Mouse (Mus musculus): ENCODE results near the gene Galnt7. TPM values are rescaled to one million over a fixed set of nuclear protein-coding genes. Genes with fewer than 3 reads are reported as not detected.
"Not testable (repeated sequence)": the region's sequence is repeated elsewhere in the genome, so short reads cannot be mapped to it uniquely, and the experiment has no call there.

Galnt7 gene
- polyA plus RNA-seq, 1 experiment from 2014 or later: 19.5 TPM

- no peaks in the 10 kb centered on the region for H3K27me3 ChIP-seq (ENCODE audit: control insufficient read depth, insufficient read depth, low read length)
- peak overlapping the region; percentile 98 for H3K4me3 ChIP-seq (ENCODE audit: low read depth, low read length)
- peak overlapping the region; percentile 100 for H3K9ac ChIP-seq (ENCODE audit: low read length)
- under 1% methylated on average over 57 of the region's 96 CpGs for WGBS
- H3K9me3 ChIP-seq (ENCODE audit: control insufficient read depth, low read length): no peaks in the 10 kb centered on the region
- ATAC-seq (replicated peaks; ENCODE audit: low FRiP score) (peak; percentile 59), DNase-seq (ENCODE audit: low spot score) (peak; percentile 86)
- peak overlapping the region; percentile 100 for H3K27ac ChIP-seq (ENCODE audit: low read depth, low read length)
- peaks cover 3% of the 10 kb centered on the region; the same call in 1 of the 2 replicates for H3K4me1 ChIP-seq (replicated peaks; ENCODE audit: control insufficient read depth, insufficient read depth, low read length)
- peak overlapping the region; percentile 71 for H3K4me2 ChIP-seq (ENCODE audit: low read depth, low read length, severe bottlenecking)
- H3K36me3 ChIP-seq (ENCODE audit: control insufficient read depth, insufficient read depth, low read length): peaks cover 5% of the 10 kb centered on the region; the same call in 1 of the 2 replicates
These were observed 140.4 kb downstream of the Galnt7 start for GRCm38 (mm10) chr8:57512141-57513056.

- Histone ChIP-seq H3K27ac (ENCODE audit: low read depth, low read length) (peak within 1 kb of the TSS; percentile 100), H3K4me3 (ENCODE audit: low read depth, low read length) (peak within 1 kb of the TSS; percentile 98), H3K4me1 (replicated peaks; ENCODE audit: control insufficient read depth, insufficient read depth, low read length) (peaks cover 3% of the 10 kb centered on the region; the same call in 1 of the 2 replicates), H3K9me3 (ENCODE audit: control insufficient read depth, low read length) (no peaks in the 10 kb centered on the region), H3K9ac (ENCODE audit: low read length) (peak within 1 kb of the TSS; percentile 100), H3K27me3 (ENCODE audit: control insufficient read depth, insufficient read depth, low read length) (no peaks in the 10 kb centered on the region), H3K36me3 (ENCODE audit: control insufficient read depth, insufficient read depth, low read length) (peaks cover 5% of the 10 kb centered on the region; the same call in 1 of the 2 replicates), H3K4me2 (ENCODE audit: low read depth, low read length, severe bottlenecking) (peak within 1 kb of the TSS; percentile 84)
- ATAC-seq (replicated peaks; ENCODE audit: low FRiP score) (peak; percentile 100), DNase-seq (ENCODE audit: low spot score) (peak; percentile 100)
- 0% methylated on average over 63 of the region's 63 CpGs for whole genome bisulfite sequencing
These were observed 141.3 kb downstream of the Galnt7 start, which contains the start of gene Hmgb2 for GRCm38 (mm10) chr8:57511316-57512118. Gene Hmgb2 (plus strand): TSS chr8:57511907.

GRCm38 (mm10) chr8:57510791-57511315 is 142.0 kb downstream of the Galnt7 start:
- WGBS: 2% methylated on average over 30 of the region's 31 CpGs
- H3K4me3 ChIP-seq (ENCODE audit: low read depth, low read length): peak overlapping the region; percentile 98
- peaks cover 3% of the 10 kb centered on the region; the same call in 1 of the 2 replicates for H3K4me1 ChIP-seq (replicated peaks; ENCODE audit: control insufficient read depth, insufficient read depth, low read length)
- H3K9ac ChIP-seq (ENCODE audit: low read length): peak overlapping the region; percentile 91
- no peaks in the 10 kb centered on the region for H3K27me3 ChIP-seq (ENCODE audit: control insufficient read depth, insufficient read depth, low read length)
- H3K27ac ChIP-seq (ENCODE audit: low read depth, low read length): peak overlapping the region; percentile 81
- ATAC-seq (replicated peaks; ENCODE audit: low FRiP score): no peak; the same call in 1 of the 2 replicates
- DNase-seq (ENCODE audit: low spot score): no peak
- H3K36me3 ChIP-seq (ENCODE audit: control insufficient read depth, insufficient read depth, low read length): peaks cover 2% of the 10 kb centered on the region; the same call in 1 of the 2 replicates
- H3K9me3 ChIP-seq (ENCODE audit: control insufficient read depth, low read length): no peaks in the 10 kb centered on the region
- H3K4me2 ChIP-seq (ENCODE audit: low read depth, low read length, severe bottlenecking): peak overlapping the region; percentile 84

GRCm38 (mm10) chr8:57508657-57509056 is 144.2 kb downstream of the Galnt7 start:
- 91% methylated on average over 4 of the region's 4 CpGs for WGBS
- H3K27me3 ChIP-seq (ENCODE audit: control insufficient read depth, insufficient read depth, low read length): no peaks in the 10 kb centered on the region
- H3K4me1 ChIP-seq (replicated peaks; ENCODE audit: control insufficient read depth, insufficient read depth, low read length): peaks cover 3% of the 10 kb centered on the region; the same call in 1 of the 2 replicates
- H3K36me3 ChIP-seq (ENCODE audit: control insufficient read depth, insufficient read depth, low read length): no peaks in the 10 kb centered on the region; the same call in 1 of the 2 replicates
- H3K4me2 ChIP-seq (ENCODE audit: low read depth, low read length, severe bottlenecking): no peak overlapping the region
- no peaks in the 10 kb centered on the region for H3K9me3 ChIP-seq (ENCODE audit: control insufficient read depth, low read length)
- H3K4me3 ChIP-seq (ENCODE audit: low read depth, low read length): no peak overlapping the region
- DNase-seq (ENCODE audit: low spot score) (no peak), ATAC-seq (replicated peaks; ENCODE audit: low FRiP score) (no peak)
- H3K27ac ChIP-seq (ENCODE audit: low read depth, low read length): no peak overlapping the region
- no peak overlapping the region for H3K9ac ChIP-seq (ENCODE audit: low read length)

- no peak for DNase-seq (ENCODE audit: low spot score)
These were observed 145.2 kb downstream of the Galnt7 start for GRCm38 (mm10) chr8:57507556-57508063.

GRCm38 (mm10) chr8:57505500-57505899 is 147.3 kb downstream of the Galnt7 start:
- ATAC-seq (replicated peaks; ENCODE audit: low FRiP score); H3K36me3 ChIP-seq (ENCODE audit: control insufficient read depth, insufficient read depth, low read length); DNase-seq (ENCODE audit: low spot score): not testable (repeated sequence)

More at GRCm38 (mm10) chr8:57507556-57508063, 145.2 kb downstream of the Galnt7 start:
- Histone ChIP-seq H3K4me2 (ENCODE audit: low read depth, low read length, severe bottlenecking) (no peak overlapping the region), H3K27me3 (ENCODE audit: control insufficient read depth, insufficient read depth, low read length) (no peaks in the 10 kb centered on the region), H3K9me3 (ENCODE audit: control insufficient read depth, low read length) (no peaks in the 10 kb centered on the region), H3K9ac (ENCODE audit: low read length) (no peak overlapping the region), H3K4me3 (ENCODE audit: low read depth, low read length) (no peak overlapping the region), H3K27ac (ENCODE audit: low read depth, low read length) (no peak overlapping the region), H3K36me3 (ENCODE audit: control insufficient read depth, insufficient read depth, low read length) (no peaks in the 10 kb centered on the region), H3K4me1 (replicated peaks; ENCODE audit: control insufficient read depth, insufficient read depth, low read length) (peaks cover 3% of the 10 kb centered on the region; the same call in 1 of the 2 replicates)
- ATAC-seq (replicated peaks; ENCODE audit: low FRiP score): no peak
- 91% methylated on average over 4 of the region's 4 CpGs for WGBS

GRCm38 (mm10) chr8:57503641-57504040 is 149.2 kb downstream of the Galnt7 start:
- WGBS: 49% methylated on average over 5 of the region's 5 CpGs
- peak; percentile 59 for ATAC-seq (replicated peaks; ENCODE audit: low FRiP score)

More at GRCm38 (mm10) chr8:57505500-57505899, 147.3 kb downstream of the Galnt7 start:
- H3K9ac ChIP-seq (ENCODE audit: low read length); H3K9me3 ChIP-seq (ENCODE audit: control insufficient read depth, low read length); H3K4me3 ChIP-seq (ENCODE audit: low read depth, low read length); H3K27me3 ChIP-seq (ENCODE audit: control insufficient read depth, insufficient read depth, low read length); H3K27ac ChIP-seq (ENCODE audit: low read depth, low read length); H3K4me1 ChIP-seq (replicated peaks; ENCODE audit: control insufficient read depth, insufficient read depth, low read length); H3K4me2 ChIP-seq (ENCODE audit: low read depth, low read length, severe bottlenecking): not testable (repeated sequence)
- WGBS: 92% methylated on average over 1 of the region's 1 CpGs

More at GRCm38 (mm10) chr8:57503641-57504040, 149.2 kb downstream of the Galnt7 start:
- H3K4me3 ChIP-seq (ENCODE audit: low read depth, low read length): no peak overlapping the region
- peaks cover 2% of the 10 kb centered on the region; the same call in 1 of the 2 replicates for H3K4me1 ChIP-seq (replicated peaks; ENCODE audit: control insufficient read depth, insufficient read depth, low read length)
- H3K27ac ChIP-seq (ENCODE audit: low read depth, low read length): no peak overlapping the region
- H3K9ac ChIP-seq (ENCODE audit: low read length): no peak overlapping the region
- H3K4me2 ChIP-seq (ENCODE audit: low read depth, low read length, severe bottlenecking): no peak overlapping the region
- H3K9me3 ChIP-seq (ENCODE audit: control insufficient read depth, low read length): no peaks in the 10 kb centered on the region
- no peaks in the 10 kb centered on the region for H3K36me3 ChIP-seq (ENCODE audit: control insufficient read depth, insufficient read depth, low read length)
- no peaks in the 10 kb centered on the region for H3K27me3 ChIP-seq (ENCODE audit: control insufficient read depth, insufficient read depth, low read length)
- DNase-seq (ENCODE audit: low spot score): peak; percentile 85
